Mouse (Mus musculus): Measurements from ENCODE around the gene Polr2h. TPM values are rescaled to one million over a fixed set of nuclear protein-coding genes. Genes with fewer than 3 reads are reported as not detected.

Gene Polr2h
- polyA plus RNA-seq, 1 experiment from 2014 or later, result 88.0 TPM

- ATAC-seq, result no peak
- no peak overlapping the region for H3K4me2 ChIP-seq (ENCODE audit: low read length)
- 12% methylated on average over 3 of the region's 3 CpGs for WGBS
- H3K4me3 ChIP-seq (ENCODE audit: low read depth, low read length), result no peak overlapping the region
- H3K27me3 ChIP-seq (ENCODE audit: control insufficient read depth, insufficient read depth, low read depth, low read length), result no peaks in the 10 kb centered on the region
- H3K27ac ChIP-seq (ENCODE audit: low read length), result no peak overlapping the region
- H3K9me3 ChIP-seq (replicated peaks; ENCODE audit: control insufficient read depth, low read length, poor library complexity, severe bottlenecking), result no peaks in the 10 kb centered on the region
- no peak overlapping the region for H3K9ac ChIP-seq (ENCODE audit: low read depth, low read length)
- no peaks in the 10 kb centered on the region for H3K36me3 ChIP-seq (ENCODE audit: control insufficient read depth, insufficient read depth, low read length)
- no peaks in the 10 kb centered on the region for H3K4me1 ChIP-seq (ENCODE audit: control insufficient read depth, insufficient read depth, low read length)
Observed at GRCm38 (mm10) chr16:20761681-20762080, 44.2 kb downstream of the Polr2h start.

DNA sequence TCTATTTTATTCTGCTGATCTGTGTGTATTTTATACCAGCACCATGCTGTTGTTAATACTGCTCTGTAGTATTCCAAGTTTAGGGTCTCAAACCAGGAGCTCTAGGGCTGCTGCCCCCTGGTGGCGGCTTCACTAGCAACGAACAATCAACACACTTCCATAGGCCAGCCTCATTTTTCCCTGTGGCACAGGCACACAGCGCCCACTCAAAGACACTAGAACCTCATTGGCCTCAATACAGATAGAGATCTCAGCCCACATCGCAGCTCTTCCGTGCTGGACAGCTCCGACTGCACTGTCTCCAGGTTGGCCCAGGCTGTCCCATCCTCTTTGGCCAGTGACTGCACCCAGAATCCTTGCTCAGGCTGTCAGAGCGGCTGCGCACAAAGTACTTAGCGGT is 47.8 kb downstream of the Polr2h start:
- Histone ChIP-seq H3K36me3 (ENCODE audit: control insufficient read depth, insufficient read depth, low read length) (no peaks in the 10 kb centered on the region), H3K4me3 (ENCODE audit: low read depth, low read length) (no peak overlapping the region), H3K4me1 (ENCODE audit: control insufficient read depth, insufficient read depth, low read length) (no peaks in the 10 kb centered on the region), H3K9ac (ENCODE audit: low read depth, low read length) (no peak overlapping the region), H3K4me2 (ENCODE audit: low read length) (no peak overlapping the region), H3K9me3 (replicated peaks; ENCODE audit: control insufficient read depth, low read length, poor library complexity, severe bottlenecking) (no peaks in the 10 kb centered on the region), H3K27ac (ENCODE audit: low read length) (no peak overlapping the region), H3K27me3 (ENCODE audit: control insufficient read depth, insufficient read depth, low read depth, low read length) (no peaks in the 10 kb centered on the region)
- WGBS, result 52% methylated on average over 9 of the region's 9 CpGs
- no peak for ATAC-seq

Other genes starting within 250 kb of the Polr2h start
- 95.0 and 97.1 TPM in 2 replicates for gene Eif2b5, start 218.8 kb upstream of the Polr2h start, polyA plus RNA-seq (2015; fragmentation: Nextera tagmentation; extraction: Ambion mirVana)
- 36.2 and 38.0 TPM in 2 replicates for gene Dvl3, start 200.7 kb upstream of the Polr2h start, polyA plus RNA-seq (2015; fragmentation: Nextera tagmentation; extraction: Ambion mirVana)
- gene Ap2m1, start 182.2 kb upstream of the Polr2h start, polyA plus RNA-seq (2015; fragmentation: Nextera tagmentation; extraction: Ambion mirVana), result 1,379 and 1,416 TPM in 2 replicates
- 80.9 and 95.7 TPM in 2 replicates for gene Abcf3, start 169.1 kb upstream of the Polr2h start, polyA plus RNA-seq (2015; fragmentation: Nextera tagmentation; extraction: Ambion mirVana)
- 19.8 and 26.7 TPM in 2 replicates for gene Vwa5b2, start 128.2 kb upstream of the Polr2h start, polyA plus RNA-seq (2015; fragmentation: Nextera tagmentation; extraction: Ambion mirVana)
- 7.8 and 7.9 TPM in 2 replicates for gene Eef1akmt4, start 106.1 kb upstream of the Polr2h start, polyA plus RNA-seq (2015; fragmentation: Nextera tagmentation; extraction: Ambion mirVana)
- not detected in 2 replicates for gene Gm49333, start 106.1 kb upstream of the Polr2h start, polyA plus RNA-seq (2015; fragmentation: Nextera tagmentation; extraction: Ambion mirVana)
- 39.6 and 41.6 TPM in 2 replicates for gene Alg3, start 105.9 kb upstream of the Polr2h start, polyA plus RNA-seq (2015; fragmentation: Nextera tagmentation; extraction: Ambion mirVana)
- gene Camk2n2, start 96.4 kb upstream of the Polr2h start, polyA plus RNA-seq (2015; fragmentation: Nextera tagmentation; extraction: Ambion mirVana), result 34.5 and 40.1 TPM in 2 replicates
- 23.2 and 23.6 TPM in 2 replicates for gene Ece2, start 87.8 kb upstream of the Polr2h start, polyA plus RNA-seq (2015; fragmentation: Nextera tagmentation; extraction: Ambion mirVana)
- gene Psmd2, start 66.0 kb upstream of the Polr2h start, polyA plus RNA-seq (2015; fragmentation: Nextera tagmentation; extraction: Ambion mirVana), result 365 and 371 TPM in 2 replicates
- gene Eif4g1, start 49.4 kb upstream of the Polr2h start, polyA plus RNA-seq (2015; fragmentation: Nextera tagmentation; extraction: Ambion mirVana), result 127 and 134 TPM in 2 replicates
- 62.1 and 66.5 TPM in 2 replicates for gene Fam131a, start 24.4 kb upstream of the Polr2h start, polyA plus RNA-seq (2015; fragmentation: Nextera tagmentation; extraction: Ambion mirVana)
- gene Clcn2, start 81 bp downstream of the Polr2h start, polyA plus RNA-seq (2015; fragmentation: Nextera tagmentation; extraction: Ambion mirVana), result 22.3 and 25.4 TPM in 2 replicates
- 3.7 and 4.5 TPM in 2 replicates for gene Chrd, start 15.5 kb downstream of the Polr2h start, polyA plus RNA-seq (2015; fragmentation: Nextera tagmentation; extraction: Ambion mirVana)
- 1.5 TPM in 2 replicates for gene Thpo, start 16.8 kb downstream of the Polr2h start, polyA plus RNA-seq (2015; fragmentation: Nextera tagmentation; extraction: Ambion mirVana)